Mouse (Mus musculus): ENCODE measurements around the gene Accs.

- TF ChIP-seq ZNF384 (IDR thresholded peaks at IDR 0.05; ENCODE audit: low read depth, low read length) (no peak), CHD2 (IDR thresholded peaks at IDR 0.05; ENCODE audit: low read depth, low read length) (no peak), ZC3H11A (IDR thresholded peaks at IDR 0.05; ENCODE audit: borderline replicate concordance, low read depth, low read length) (no peak), MAFK (IDR thresholded peaks at IDR 0.05; ENCODE audit: insufficient read depth, low read depth, low read length) (no peak)
Measured at GRCm38 (mm10) chr2:93805066-93805465, 44.7 kb downstream of the Accs start.
